Mouse (Mus musculus): ENCODE results near the gene Lrrc41.

Gene Lrrc41

DNA sequence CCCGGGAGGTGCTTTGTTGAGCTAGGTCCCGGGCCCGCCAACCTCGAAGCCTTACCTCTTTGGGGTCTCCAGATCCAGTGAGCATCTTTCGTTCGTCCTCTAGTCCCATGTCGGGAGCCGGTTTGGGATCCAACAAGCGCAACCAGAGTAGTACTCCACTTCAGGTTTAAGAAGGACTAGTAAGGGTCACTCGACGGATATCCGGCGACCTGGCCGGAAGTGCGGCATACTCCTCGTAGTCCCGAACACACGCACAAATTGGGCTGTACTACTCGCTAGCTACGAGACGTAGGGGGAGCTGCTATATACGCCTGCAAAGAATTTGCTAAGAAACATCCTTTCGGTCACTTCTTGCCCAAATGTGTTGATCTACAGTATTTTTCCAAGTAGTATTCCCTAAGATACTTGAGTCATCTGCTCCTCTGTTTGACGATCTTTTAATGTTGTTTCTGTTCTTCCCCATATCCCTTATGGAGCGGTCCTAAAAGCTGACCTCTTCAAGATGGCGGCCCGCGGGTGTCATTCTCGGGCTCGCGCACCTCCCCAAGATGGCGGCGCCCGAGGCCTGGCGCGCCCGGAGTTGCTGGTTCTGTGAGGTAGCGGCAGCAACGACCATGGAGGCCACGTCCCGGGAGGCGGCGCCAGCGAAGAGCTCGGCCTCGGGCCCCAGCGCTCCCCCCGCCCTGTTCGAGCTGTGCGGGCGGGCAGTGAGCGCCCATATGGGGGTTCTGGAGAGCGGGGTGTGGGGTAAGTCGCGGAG, at the start of gene Lrrc41, which contains the start of gene Uqcrh:
TSS of gene Lrrc41 (plus strand) at position 409 of the 760 bp plus-strand sequence.
TSS of gene Uqcrh (minus strand) at position 211 of the 760 bp plus-strand sequence.
- peak; percentile 96 for DNase-seq (ENCODE audit: low read depth, low spot score)

DNA sequence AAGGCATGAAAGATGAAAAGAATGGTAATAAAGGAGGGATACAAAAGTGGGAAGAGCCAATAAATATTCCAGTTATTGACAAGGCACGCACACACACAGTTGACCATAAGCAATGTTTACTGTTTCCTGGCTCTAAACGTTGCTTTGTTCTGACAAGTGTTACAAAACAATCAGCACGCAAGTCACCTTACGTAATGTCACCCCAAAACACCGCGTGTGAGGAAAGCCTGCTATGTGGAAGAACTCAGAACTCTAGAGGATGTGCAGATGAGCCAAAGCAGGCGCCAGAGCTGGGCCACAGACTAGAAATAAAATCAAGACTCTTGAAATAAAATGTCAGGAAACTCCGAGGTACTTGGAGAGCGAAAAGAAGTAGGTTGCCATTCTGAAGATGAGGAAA, 42.2 kb upstream of the Lrrc41 start:
- no peak for DNase-seq (ENCODE audit: low read depth, low spot score)

DNA sequence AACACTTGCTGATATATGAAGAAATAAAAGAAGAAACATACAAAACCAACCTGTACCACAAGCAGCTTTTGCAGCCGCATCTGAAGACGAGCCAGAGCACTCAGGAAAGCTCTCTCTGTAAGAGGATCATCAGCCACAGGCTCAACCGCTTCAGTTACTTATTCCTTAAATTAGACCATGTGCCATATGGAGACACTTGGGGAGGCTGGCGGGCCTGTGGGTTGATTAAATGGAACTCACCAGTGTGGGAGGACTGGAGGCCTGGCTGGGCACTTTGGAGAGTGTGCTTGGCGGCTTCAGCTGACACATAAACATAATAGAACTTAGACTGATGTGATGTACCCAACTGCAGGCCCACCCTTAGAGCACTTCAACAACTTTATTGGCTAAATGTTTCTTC, 41.7 kb upstream of the Lrrc41 start:
- no peak for DNase-seq (ENCODE audit: low read depth, low spot score)

DNA sequence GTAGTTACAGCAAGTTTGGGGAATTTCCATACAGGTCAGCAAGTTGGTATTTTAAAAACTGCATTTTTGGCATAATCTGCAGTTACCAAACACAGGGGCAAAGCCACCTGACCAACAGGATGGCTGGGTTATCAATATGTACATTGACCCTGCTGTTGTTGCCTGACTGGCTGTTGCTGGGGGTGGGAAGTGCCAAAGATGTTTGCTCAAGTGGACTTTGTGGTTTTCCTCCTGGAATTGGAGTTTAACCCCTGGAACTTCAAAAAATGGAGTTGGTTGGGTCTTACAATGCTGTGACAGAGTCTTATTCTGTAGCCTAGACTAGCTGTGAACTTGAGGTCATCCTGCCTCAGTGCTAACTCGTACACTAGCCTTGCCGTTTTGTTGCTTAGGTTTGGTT, 34.6 kb upstream of the Lrrc41 start:
- DNase-seq (ENCODE audit: low read depth, low spot score) = no peak

DNA sequence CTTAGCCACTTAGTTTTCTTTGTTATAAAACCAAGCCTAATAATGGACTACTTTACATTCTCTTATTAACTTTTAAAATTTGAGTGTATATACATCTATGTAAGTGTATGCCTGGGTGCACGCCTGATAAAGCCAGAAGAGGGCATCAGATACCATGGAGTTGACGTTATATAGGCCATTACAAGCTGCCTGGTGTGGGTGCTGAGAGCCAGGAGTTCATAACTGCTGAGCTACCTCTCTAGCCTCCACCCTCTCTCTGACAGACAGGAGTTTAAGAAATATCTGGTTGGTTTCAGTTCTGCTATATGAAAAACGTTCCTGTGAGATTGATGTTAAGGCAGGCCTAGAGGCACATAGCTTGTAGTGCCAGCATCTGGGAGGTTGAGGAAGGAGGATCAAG, 32.9 kb upstream of the Lrrc41 start:
- no peak for DNase-seq (ENCODE audit: low read depth, low spot score)

DNA sequence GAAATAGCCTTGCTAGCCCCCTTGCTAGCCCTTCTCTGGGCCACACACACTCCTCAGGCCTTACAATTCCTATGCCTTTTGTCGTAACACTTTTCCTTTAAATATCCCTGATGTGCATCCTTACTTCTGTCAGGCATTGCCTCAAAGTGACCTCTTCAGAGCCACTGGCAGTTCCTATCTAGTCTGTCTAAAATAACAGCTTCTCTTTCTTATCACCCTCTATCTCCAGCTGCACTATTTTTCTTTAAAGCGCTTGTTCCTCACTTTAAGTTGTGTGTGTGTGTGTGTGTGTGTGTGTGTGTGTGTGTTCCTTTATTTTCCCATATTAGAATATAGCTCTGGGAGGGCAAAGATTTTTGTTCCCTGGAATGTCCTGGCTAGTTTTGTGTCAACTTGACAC, 28.5 kb upstream of the Lrrc41 start:
- no peak for DNase-seq (ENCODE audit: low read depth, low spot score)

DNA sequence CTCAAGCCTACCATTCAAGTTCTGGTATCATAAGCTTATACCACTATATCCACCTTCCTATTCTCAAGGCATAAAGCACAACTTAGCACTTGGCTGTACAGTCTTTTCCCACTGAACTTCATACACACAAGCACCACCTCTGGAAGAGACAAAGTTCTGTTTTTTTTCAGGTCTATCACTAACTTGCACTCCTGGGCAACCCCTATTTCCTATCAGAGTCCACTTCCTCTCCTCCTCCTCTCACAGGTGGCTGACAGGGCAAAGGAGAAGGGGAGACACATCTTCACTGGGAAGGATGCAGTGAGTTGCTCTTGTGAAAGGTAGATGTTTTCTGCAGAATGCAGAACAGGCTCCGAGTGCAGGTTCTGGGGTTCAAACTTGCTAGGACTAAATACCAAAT, 27.4 kb upstream of the Lrrc41 start:
- no peak for DNase-seq (ENCODE audit: low read depth, low spot score)

DNA sequence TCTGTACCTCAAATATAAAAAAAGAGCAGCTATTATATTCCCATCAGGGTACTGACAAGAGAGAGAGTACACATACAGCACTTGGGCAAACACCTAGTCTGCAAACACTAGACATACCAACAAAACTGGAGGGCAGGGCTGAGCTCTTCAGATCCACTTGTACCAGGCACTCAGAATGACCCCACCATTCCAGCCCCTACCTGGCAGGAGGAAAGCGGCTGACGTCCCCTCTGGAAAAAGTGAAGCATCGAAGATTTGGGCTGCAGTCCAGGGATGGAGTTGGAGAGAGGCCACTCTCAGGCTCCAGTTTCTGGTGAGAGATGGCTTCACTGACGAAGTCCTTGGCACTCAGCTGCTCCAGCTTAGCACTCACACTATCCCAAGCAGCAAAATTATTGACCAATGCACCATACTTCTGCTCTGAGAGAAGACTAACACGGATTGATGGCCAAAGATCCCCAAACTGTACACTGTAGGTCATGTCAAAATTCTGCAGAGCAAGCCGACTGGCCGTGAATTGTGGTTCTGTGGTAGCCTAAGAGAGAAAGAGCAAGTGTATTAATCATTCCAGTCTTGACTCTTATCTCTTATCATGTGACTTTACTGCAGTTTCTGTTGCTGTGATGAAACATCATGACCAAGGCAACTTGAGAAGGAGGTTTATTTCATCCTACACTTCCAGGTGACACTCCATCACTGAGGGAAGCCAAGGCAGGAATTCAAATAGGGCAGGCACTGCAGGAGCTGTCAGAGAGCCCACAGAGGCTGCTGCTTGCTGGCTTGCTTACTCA, 26.7 kb upstream of the Lrrc41 start:
- DNase-seq (ENCODE audit: low read depth, low spot score) = no peak

DNA sequence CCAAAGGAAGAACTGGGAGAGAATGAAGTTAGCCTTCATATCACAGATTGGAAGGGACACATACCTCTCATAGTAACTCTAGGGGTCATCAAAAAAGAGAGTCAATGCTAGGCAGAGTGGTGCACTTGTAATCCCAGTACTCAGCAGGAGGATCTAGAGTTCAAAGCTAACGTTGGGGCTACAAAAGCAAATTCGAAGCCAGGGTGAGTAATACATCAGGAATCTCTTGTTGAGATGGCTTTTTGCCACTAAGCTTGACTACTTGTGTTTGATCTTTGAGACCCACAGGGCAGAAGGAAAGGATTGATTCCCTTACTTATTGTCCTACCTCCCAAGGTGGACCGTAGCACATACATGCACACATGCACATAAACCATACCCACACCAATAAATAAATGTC, 25.9 kb upstream of the Lrrc41 start:
- DNase-seq (ENCODE audit: low read depth, low spot score) = no peak

DNA sequence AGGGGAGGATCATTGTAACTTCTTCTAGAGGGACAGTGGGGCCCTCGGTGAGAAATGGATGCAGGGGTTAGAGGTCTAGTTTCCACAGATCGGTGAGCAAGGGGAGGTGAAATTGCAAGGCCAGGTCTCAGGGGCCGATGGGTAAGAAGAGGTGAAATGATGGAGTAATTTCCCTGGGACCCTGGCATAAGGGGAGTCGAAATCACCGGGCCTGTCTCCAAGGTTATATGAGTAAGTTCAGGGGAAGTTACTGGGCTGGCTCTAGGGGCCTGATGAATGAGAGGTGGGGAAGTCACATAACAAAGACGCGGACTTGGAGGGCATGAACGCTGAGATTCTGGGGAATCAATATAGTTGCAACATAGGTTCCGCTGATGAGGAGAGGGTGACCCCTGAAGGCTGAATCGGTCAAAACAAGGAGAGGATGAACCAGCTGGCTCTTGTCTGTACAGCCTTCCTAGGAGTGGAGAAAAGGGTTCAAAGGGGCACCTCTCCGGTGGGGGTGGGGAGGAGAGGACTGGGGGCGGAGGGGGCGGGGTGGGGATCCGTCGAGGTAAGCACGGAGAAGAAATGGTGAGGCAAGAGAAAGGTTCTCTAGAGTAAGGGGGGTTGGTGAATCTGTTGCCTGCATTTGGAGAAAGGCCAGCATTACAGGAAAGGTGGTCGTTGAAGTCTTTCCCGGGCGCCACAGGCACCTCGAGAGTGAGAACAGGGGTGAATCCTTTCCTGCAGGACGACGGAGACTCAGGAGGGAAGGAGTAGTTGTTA, 22.4 kb upstream of the Lrrc41 start:
- peak; percentile 22 for DNase-seq (ENCODE audit: low read depth, low spot score)

DNA sequence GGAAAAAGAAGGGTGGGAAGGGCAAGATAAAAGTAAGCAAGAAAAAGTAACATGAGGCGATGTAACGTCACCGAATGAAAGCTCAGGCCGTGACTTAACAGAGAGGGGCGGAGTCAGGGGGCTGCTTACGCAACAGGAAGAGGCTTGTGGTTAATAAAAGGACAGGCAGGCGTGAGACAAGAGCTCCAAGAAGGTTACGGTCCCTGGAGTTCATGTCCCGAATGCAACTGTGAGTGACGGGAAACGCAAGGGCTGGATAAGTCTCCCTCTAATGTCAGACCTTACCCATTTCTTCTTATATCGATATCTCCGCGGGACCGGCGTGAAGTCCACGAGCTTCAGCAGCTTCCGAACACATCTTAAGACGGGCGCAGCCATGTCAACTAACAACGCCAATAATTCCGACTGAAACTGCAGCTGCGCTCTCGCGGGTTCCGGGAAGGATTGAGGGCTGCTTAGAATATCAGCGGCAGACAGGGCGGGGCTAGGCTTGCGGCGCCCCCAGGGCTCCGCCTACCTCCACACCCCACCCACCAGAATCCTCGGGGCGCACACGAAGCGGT, 21.6 kb upstream of the Lrrc41 start, which contains the start of gene Nsun4:
TSS of gene Nsun4 (minus strand) at position 478 of the 563 bp plus-strand sequence.
- DNase-seq (ENCODE audit: low read depth, low spot score) = peak; percentile 83

DNA sequence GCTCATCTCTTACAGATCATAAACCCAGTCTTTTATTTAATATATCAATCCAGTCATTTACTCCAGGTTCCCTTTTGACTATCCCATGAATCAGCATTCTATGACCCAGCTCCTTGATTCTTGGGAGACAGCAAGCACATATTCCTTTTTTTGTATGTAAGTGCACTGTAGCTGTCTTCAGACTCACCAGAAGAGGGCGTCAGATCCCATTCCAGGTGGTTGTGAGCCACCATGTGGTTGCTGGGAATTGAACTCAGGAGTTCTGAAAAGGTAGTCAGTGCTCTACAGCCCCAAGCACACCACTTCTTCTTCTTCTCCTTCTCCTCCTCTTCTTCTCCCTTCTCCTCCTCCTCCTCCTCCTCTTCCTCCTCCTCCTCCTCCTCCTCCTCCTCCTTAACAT, 17.5 kb upstream of the Lrrc41 start:
- DNase-seq (ENCODE audit: low read depth, low spot score) = no peak

DNA sequence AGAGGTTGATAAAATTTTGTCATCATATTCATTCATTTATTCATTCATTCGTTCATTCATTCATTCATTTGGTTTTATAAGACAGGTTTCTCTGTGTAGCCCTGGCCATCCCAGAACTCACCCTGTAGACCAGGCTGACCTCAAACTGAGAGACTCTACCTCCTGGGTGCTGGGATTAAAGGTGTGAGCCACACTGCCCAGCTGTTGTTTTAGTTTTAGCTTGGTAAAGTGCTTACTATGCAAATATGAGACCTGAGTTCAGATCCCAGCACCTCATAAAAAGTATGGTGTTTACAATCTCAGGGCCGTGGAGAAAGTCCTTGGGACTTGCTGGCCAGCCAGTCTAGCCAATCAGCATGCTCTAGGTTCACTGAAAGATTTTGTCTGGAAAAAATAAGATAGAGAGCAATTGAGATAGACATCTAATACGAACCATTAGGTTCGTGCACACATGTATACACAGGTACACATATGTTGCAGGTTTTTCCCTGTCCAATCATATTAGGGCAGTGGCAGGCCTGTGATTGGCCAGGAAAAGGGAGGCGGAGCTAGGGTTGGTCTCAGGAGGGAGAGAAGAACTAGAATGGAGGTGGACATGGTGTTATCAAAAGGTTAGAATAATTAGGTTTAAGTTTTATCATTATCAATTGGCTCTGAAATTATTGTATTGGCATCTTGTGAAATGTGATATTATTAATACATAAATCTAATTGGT, 15.9 kb upstream of the Lrrc41 start:
- no peak for DNase-seq (ENCODE audit: low read depth, low spot score)

DNA sequence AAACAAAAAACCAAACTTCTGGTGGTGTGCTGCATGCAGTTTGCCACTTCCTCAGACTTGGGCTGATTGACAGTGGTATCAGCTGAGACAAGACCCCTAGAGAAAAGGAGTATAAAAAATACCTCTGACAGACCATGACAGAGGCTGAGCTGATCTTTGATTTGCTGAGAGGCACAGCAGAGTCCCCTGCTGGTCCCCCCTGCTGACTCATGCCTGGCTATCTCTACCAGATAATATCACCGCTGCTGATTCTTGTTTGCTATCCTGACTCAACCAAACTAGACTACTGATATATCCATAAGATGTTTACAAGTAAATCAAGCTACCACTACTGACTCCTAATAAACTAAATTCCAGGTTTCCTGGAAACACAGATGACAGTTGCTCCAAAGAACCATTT, 11.2 kb upstream of the Lrrc41 start:
- no peak for DNase-seq (ENCODE audit: low read depth, low spot score)

DNA sequence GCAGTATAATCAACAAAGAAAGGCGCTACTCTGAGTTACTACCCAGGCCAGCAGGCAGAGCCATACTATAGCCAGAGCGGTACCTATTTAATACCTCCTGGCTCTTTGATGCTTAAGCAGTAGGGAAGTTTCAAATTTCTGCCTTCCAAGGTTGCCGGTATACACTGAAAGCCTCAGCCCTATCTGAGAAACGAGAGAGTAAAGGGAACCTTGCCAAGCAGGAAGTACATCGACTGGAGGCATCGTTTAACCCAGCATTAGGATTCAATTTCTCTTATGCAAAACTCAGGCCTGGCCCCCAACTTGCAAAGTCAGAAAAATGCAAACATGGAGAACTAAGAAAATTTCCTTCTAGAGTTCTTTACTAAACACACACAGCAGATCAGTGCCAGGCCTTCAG, 5.0 kb upstream of the Lrrc41 start:
- DNase-seq (ENCODE audit: low read depth, low spot score) = no peak

DNA sequence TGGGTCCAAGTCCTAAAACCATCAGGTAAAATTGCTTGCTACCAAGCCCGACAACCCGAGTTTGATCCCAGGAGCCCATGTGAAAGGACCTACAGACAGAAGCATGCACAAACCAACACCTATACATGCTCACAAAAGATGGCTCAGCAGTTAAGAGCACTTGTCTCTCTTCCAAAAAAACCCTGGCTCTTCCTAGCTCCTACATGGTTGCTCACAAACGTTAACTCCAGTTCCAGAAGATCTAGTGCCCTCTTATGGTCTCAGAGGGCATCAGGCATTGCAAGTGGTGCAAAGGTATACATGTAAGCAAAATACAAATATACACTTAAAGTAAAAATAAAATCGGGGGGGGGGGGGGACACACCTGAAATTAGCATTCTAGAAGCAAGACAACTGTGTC, 1.9 kb upstream of the Lrrc41 start:
- DNase-seq (ENCODE audit: low read depth, low spot score) = no peak

DNA sequence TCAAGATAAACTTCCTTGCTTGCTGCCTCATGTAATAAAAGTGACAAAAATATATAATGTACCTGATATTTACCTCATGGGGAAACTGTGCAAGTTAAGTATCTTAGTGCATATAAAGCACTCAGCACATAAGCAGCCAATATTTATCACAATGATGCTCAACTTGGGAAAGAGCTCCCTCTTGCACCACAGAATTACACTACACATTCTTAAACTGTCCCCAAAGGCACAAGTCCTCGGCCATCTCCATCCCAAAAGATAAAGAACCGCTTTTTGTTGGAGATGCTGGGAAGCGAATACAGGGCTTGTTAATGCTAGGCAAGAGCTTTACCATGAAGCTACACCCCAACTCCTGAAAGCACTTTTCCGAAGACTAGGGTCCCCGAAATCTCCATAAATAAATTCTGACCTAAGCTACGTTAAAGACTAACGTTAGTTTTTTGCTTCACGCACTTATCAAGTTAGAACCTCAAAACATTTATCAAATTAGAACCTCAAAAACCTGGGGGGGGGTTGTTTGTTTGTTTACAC, 859 bp upstream of the Lrrc41 start:
- no peak for DNase-seq (ENCODE audit: low read depth, low spot score)

DNA sequence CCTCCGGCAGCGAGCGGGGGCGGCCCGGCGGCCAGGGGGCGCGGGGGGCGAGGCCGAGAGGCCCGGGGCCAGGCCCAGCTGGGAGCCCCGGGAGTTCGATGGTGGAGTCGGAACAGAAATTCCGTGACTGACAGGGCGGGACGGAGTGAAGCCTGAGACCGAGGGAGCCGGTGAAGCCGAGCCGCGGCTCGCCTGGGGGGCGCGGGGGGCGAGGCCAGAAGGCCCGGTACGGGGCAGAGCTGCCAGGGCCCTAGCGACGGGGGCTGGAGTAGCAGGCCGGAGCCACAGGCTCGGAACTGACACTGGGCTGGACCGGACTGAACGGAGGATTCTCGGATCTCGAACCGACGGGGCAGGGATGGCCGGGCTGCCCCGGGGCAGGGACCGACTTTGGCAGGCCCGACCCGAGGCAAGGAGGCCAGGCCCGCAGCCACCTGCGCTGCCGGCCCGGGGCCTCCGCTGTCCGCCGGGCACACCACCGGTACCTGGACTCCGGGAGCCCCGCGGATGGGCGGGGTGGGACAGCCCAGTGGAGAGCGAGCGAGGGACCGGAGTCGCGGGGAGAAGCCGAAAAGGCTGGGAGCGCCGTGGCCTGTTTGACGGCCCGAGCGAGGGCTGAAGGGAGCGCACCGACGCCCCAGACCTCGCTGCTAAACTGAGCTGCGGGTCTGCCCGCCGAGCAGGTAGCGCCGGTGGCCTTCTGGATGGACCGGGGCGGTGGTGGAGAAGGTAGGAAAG, 731 bp downstream of the Lrrc41 start:
- peak; percentile 43 for DNase-seq (ENCODE audit: low read depth, low spot score)

DNA sequence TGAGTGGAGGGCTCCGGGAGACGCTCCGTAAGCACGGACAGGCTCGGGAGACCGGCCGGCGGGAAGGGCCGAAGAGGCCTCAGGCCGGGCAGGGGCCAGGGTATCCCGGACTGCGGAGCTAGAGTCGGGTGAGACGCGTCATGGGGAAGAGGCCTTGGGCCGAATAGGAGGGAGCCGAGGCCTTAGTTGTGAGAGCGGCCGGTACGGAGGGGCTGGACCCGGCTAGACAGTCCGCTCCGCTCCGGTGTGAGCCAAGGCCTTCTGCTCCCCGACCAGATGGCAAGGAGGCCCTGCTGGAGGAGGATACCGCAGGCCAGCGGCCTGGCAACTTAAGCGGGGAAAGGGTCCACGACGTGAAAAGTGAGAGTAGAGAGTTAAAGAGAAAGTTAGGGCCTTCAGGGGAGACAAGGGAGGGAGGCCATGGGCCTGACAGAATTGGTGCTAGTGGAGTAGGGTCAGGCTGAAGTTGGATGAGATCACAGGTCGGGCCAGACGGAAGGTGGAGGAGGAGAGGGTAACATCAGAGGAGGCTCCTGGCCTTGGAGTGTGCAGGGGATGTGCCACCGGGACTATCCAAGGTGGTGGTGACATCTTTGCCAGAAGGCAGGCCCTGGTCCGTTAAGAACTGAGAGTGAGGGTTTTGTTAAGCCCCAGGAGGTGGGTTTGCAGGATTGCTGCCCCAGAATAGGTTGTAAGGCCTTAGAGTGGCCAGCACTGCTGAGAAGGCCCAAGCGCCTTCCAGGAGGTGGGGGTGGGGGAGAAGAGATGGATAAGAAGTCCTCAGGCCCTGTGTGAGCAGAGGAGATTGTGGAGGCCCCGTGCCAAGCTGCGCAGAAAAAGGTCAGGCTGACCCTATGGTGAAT, 1.5 kb downstream of the Lrrc41 start:
- peak; percentile 16 for DNase-seq (ENCODE audit: low read depth, low spot score)
